Mouse (Mus musculus) Patski (cell line): ENCODE data around the gene Gm33543. TPM values are rescaled to one million over a fixed set of nuclear protein-coding genes. Genes with fewer than 3 reads are reported as not detected.

Experiments used
- ATAC-seq: fragments of 100-300 bp; one replicate; pipeline ENCODE4 v1.8.0; 2021
- CTCF ChIA-PET: fragments of 350-600 bp; sonication (Branson Sonifier 250); formaldehyde crosslinking; loops from one replicate; lab custom pipeline; 2022; ENCODE audit warnings: inconsistent platforms; lab: Charles Lee
- POLR2A ChIA-PET: fragments of 350-600 bp; sonication (Branson Sonifier 250); formaldehyde crosslinking; loops from one replicate; lab custom pipeline; 2022; ENCODE audit warnings: antibody characterized with exemption, inconsistent platforms; lab: Charles Lee
- DNase-seq: peaks from one replicate; pipeline ENCODE4 v3.0.0-alpha.2; 2011; ENCODE audit warnings: low read depth, low spot score
- H3K27me3 ChIP-seq: fragments of 371-371 bp; one replicate; pipeline ENCODE4 v1.5.1; 2021
- CTCF ChIP-seq: fragments of 100-300 bp; IDR thresholded peaks from one replicate; pipeline ENCODE4 v1.5.1; 2021
- in situ Hi-C: fragments of 300-500 bp; cut with MboI; formaldehyde crosslinking; loops from 3 replicates; pipeline ENCODE4 v1.11.1; 2018; ENCODE audit warnings: low pct_unique_long_range_greater_than_20kb, mixed read lengths
- polyA plus RNA-seq: library from polyadenylated mRNA; unstranded; gene quantifications from one replicate; pipeline ENCODE4 v1.2.3, GENCODE M21; 2021

The Gm33543 gene
- polyA plus RNA-seq, 1 experiment from 2014 or later, result not detected

- H3K27me3 ChIP-seq, result no peaks in the 10 kb centered on the region
- POLR2A ChIA-PET, result no interaction called here
- in situ Hi-C loops, result no loop called here
- ATAC-seq (no peak), DNase-seq (no peak)
- CTCF ChIA-PET, result interaction anchor here (1.3 kb wide), 1 partner anchor 55 kb away, joined by 3 read pairs; no protein-coding TSS in a partner anchor
- TF ChIP-seq CTCF, result no peak
Measured at GRCm38 (mm10) chr10:95779801-95780385, 62.8 kb downstream of the Gm33543 start.

- POLR2A ChIA-PET, result no interaction called here
- ATAC-seq, result no peak
- in situ Hi-C loops, result no loop called here
Measured at GRCm38 (mm10) chr10:95778622-95779021, 64.1 kb downstream of the Gm33543 start.

GRCm38 (mm10) chr10:95777701-95778320 lies 64.9 kb downstream of the Gm33543 start:
- ATAC-seq (no peak), DNase-seq (no peak)
- CTCF ChIA-PET, result interaction anchor here (0.9 to 2.3 kb wide), 9 partner anchors 8 to 81 kb away, joined by 3 to 10 read pairs (median 4); no protein-coding TSS in a partner anchor
- no peaks in the 10 kb centered on the region for H3K27me3 ChIP-seq
- POLR2A ChIA-PET, result no interaction called here
- in situ Hi-C loops, result no loop called here
- no peak for TF ChIP-seq CTCF

More at GRCm38 (mm10) chr10:95778622-95779021, 64.1 kb downstream of the Gm33543 start:
- no peaks in the 10 kb centered on the region for H3K27me3 ChIP-seq
- TF ChIP-seq CTCF, result no peak
- CTCF ChIA-PET, result interaction anchor here (0.9 to 2.3 kb wide), 4 partner anchors 9 to 80 kb away, joined by 3 to 10 read pairs (median 4); no protein-coding TSS in a partner anchor
- no peak for DNase-seq

GRCm38 (mm10) chr10:95777071-95777470 lies 65.7 kb downstream of the Gm33543 start:
- DNase-seq, result no peak
- H3K27me3 ChIP-seq, result no peaks in the 10 kb centered on the region
- in situ Hi-C loops, result no loop called here
- ChIA-PET CTCF (interaction anchor here (1.1 to 2.3 kb wide), 5 partner anchors 9 to 77 kb away, joined by 3 to 10 read pairs (median 4); no protein-coding TSS in a partner anchor), POLR2A (interaction anchor here (0.6 kb wide), 2 partner anchors 127 to 267 kb away, joined by 3 to 5 read pairs; no protein-coding TSS in a partner anchor)
- no peak for ATAC-seq
- no peak for TF ChIP-seq CTCF

- CTCF ChIA-PET, result no interaction called here
- DNase-seq, result no peak
Measured at GRCm38 (mm10) chr10:95774856-95775255, 67.9 kb downstream of the Gm33543 start.

GRCm38 (mm10) chr10:95774001-95774628 lies 68.6 kb downstream of the Gm33543 start:
- ChIA-PET POLR2A (no interaction called here), CTCF (no interaction called here)
- TF ChIP-seq CTCF, result no peak
- H3K27me3 ChIP-seq, result no peaks in the 10 kb centered on the region
- DNase-seq (no peak), ATAC-seq (no peak)
- in situ Hi-C loops, result no loop called here

More at GRCm38 (mm10) chr10:95774856-95775255, 67.9 kb downstream of the Gm33543 start:
- in situ Hi-C loops, result no loop called here
- TF ChIP-seq CTCF, result no peak
- no peak for ATAC-seq
- H3K27me3 ChIP-seq, result no peaks in the 10 kb centered on the region
- POLR2A ChIA-PET, result no interaction called here

Other genes starting within 250 kb of the Gm33543 start
- 9.5 TPM for gene Anapc15-ps, start 169.5 kb downstream of the Gm33543 start, polyA plus RNA-seq
- 20.2 TPM for gene Eea1, start 97.7 kb upstream of the Gm33543 start, polyA plus RNA-seq